In the genomic region with DNA sequence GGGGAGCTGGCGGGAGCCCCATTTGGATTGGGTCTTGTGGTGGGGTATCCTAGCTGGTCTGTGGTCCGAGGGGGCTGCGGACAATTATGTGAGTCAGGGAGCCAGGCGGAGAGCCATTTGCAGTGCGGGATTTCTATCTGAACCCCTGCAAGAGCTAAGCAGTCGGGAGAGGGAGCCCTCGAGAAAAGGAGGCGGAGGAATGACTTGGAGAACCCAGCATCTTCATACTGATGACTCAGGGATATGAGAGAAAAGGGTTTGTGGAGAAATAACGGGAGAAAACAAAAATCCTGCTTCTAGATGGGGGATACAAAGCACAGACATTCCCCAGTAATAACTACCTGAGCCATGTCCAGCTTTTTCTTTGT, we compare ENCODE assay signal across 8 mouse cellular contexts. TPM values are rescaled to one million over a fixed set of nuclear protein-coding genes. Genes with fewer than 3 reads are reported as not detected.
DNase-seq lines count a peak whose midpoint lies in the region; ATAC-seq and TF ChIP-seq lines count a peak whose summit lies in the region.

No protein-coding gene starts in this region.

- H3K27ac ChIP-seq in cortical plate, adult 2 months (ENCODE audit: insufficient read depth, low read length): peak overlapping the region; percentile 72
- no peak overlapping the region for H3K27ac ChIP-seq in heart, embryonic 15.5 days
- no peak overlapping the region for H3K27ac ChIP-seq in liver, embryonic 11.5 days (ENCODE audit: low read depth, low read length)
- H3K27ac ChIP-seq in olfactory bulb, adult 2 months (ENCODE audit: insufficient read depth, low read depth, low read length): peak overlapping the region; percentile 63

- no peak for ATAC-seq in heart, embryonic 15.5 days (replicated peaks; ENCODE audit: insufficient number of reproducible peaks, insufficient read depth, low FRiP score, low read depth)
- ATAC-seq in liver, embryonic 11.5 days (replicated peaks; ENCODE audit: low FRiP score): peak; percentile 55

- 0 out of 2 replicates have a peak overlapping the region, but pooled peaks have one; percentile 16 for H3K9ac ChIP-seq in heart, embryonic 15.5 days
- H3K9ac ChIP-seq in liver, embryonic 11.5 days (ENCODE audit: low read depth, low read length): no peak overlapping the region

- TF ChIP-seq POLR2A in cortical plate, adult 2 months (IDR thresholded peaks at IDR 0.05; ENCODE audit: extremely low read depth, insufficient read depth, low read length): no peak
- TF ChIP-seq POLR2A in olfactory bulb, adult 2 months (IDR thresholded peaks at IDR 0.05; ENCODE audit: insufficient read depth, low read depth, low read length): no peak

- 1% methylated on average over 9 of the region's 9 CpGs for WGBS in heart, embryonic 15.5 days
- WGBS in liver, embryonic 11.5 days: 0% methylated on average over 9 of the region's 9 CpGs
- WGBS in olfactory bulb, adult 2 months: under 1% methylated on average over 9 of the region's 9 CpGs

- H3K36me3 ChIP-seq in E14TG2a.4 (ENCODE audit: insufficient read depth, low read length): peaks cover 7% of the 10 kb centered on the region; the same call in 1 of the 2 replicates
- H3K36me3 ChIP-seq in heart, embryonic 15.5 days: no peaks in the 10 kb centered on the region
- H3K36me3 ChIP-seq in liver, embryonic 11.5 days (ENCODE audit: control insufficient read depth, insufficient read depth, low read length): no peaks in the 10 kb centered on the region

- peak overlapping the region; percentile 100 for H3K4me2 ChIP-seq in heart, embryonic 15.5 days
- peak overlapping the region; percentile 99 for H3K4me2 ChIP-seq in liver, embryonic 11.5 days

- H3K9me3 ChIP-seq in E14TG2a.4 (ENCODE audit: low read length): no peaks in the 10 kb centered on the region
- H3K9me3 ChIP-seq in heart, embryonic 15.5 days (replicated peaks): no peaks in the 10 kb centered on the region
- H3K9me3 ChIP-seq in liver, embryonic 11.5 days (ENCODE audit: control insufficient read depth, low read length): no peaks in the 10 kb centered on the region

- TF ChIP-seq CTCF in E14TG2a.4 (conservative IDR thresholded peaks at IDR 0.05; ENCODE audit: low read length): peak; percentile 16; the same call in 1 of the 2 replicates
- peak; percentile 32; the same call in 1 of the 2 replicates for TF ChIP-seq CTCF in cortical plate, adult 2 months (IDR thresholded peaks at IDR 0.05; ENCODE audit: extremely low read depth, insufficient read depth, low read length)
- no peak; the same call in 1 of the 2 replicates for TF ChIP-seq CTCF in olfactory bulb, adult 2 months (IDR thresholded peaks at IDR 0.05; ENCODE audit: insufficient read depth, low read depth, low read length)

- H3K27me3 ChIP-seq in E14TG2a.4 (ENCODE audit: insufficient read depth, low read length): peaks cover 25% of the 10 kb centered on the region
- H3K27me3 ChIP-seq in heart, embryonic 15.5 days: peaks cover 38% of the 10 kb centered on the region
- H3K27me3 ChIP-seq in liver, embryonic 11.5 days (replicated peaks; ENCODE audit: control insufficient read depth, insufficient read depth, low read length): peaks cover 44% of the 10 kb centered on the region

- H3K4me3 ChIP-seq in E14TG2a.4 (replicated peaks; ENCODE audit: low read length): peak overlapping the region; percentile 91
- peak overlapping the region; percentile 86 for H3K4me3 ChIP-seq in cortical plate, adult 2 months (ENCODE audit: insufficient read depth, low read length)
- peak overlapping the region; percentile 63 for H3K4me3 ChIP-seq in heart, embryonic 15.5 days
- H3K4me3 ChIP-seq in liver, embryonic 11.5 days (ENCODE audit: low read depth, low read length): peak overlapping the region; percentile 69
- peak overlapping the region; percentile 98 for H3K4me3 ChIP-seq in olfactory bulb, adult 2 months (ENCODE audit: insufficient read depth, low read depth, low read length)

- intact Hi-C loops in gastrocnemius, postnatal 14 days (cut with DNase I; ENCODE audit: low total_unique reads): loop anchor here (10.0 kb wide), 1 partner anchor 78 kb away; no protein-coding TSS in a partner anchor
- intact Hi-C loops in gastrocnemius, postnatal 36 days (cut with DNase I): no loop called here

- H3K4me1 ChIP-seq in E14TG2a.4 (replicated peaks; ENCODE audit: low read depth, low read length): peaks cover 22% of the 10 kb centered on the region
- no peaks in the 10 kb centered on the region; the same call in 1 of the 2 replicates for H3K4me1 ChIP-seq in cortical plate, adult 2 months (ENCODE audit: control insufficient read depth, insufficient read depth, low read length)
- peaks cover 23% of the 10 kb centered on the region for H3K4me1 ChIP-seq in heart, embryonic 15.5 days (replicated peaks)
- H3K4me1 ChIP-seq in liver, embryonic 11.5 days (replicated peaks; ENCODE audit: control insufficient read depth, insufficient read depth, low read length): peaks cover 15% of the 10 kb centered on the region; the same call in 1 of the 2 replicates
- peaks cover 5% of the 10 kb centered on the region; the same call in 1 of the 2 replicates for H3K4me1 ChIP-seq in olfactory bulb, adult 2 months (ENCODE audit: control insufficient read depth, insufficient read depth, low read length)

- DNase-seq in gastrocnemius, postnatal 14 days: peak; percentile 19
- no peak for DNase-seq in gastrocnemius, postnatal 36 days
- no peak for DNase-seq in liver, embryonic 11.5 days (ENCODE audit: low spot score)
- no peak for DNase-seq in cerebellum, adult 11-12 months

RNA-seq across cellular contexts. Expression of a gene that starts 1.4 kb away (rescaled TPM):
- 1 to 10 TPM; 2.6 to 3.9 TPM for total RNA-seq in gastrocnemius, postnatal 14 days (2021)
- 1 to 10 TPM; 2.6 to 3.6 TPM for total RNA-seq in gastrocnemius, postnatal 36 days (2021)
- 175 and 189 TPM in 2 replicates for polyA plus RNA-seq in cortical plate, adult 2 months (2012; rRNA removed)
- 6.6 and 10.1 TPM in 2 replicates for polyA plus RNA-seq in heart, embryonic 15.5 days (2015; fragmentation: Nextera tagmentation; extraction: Ambion mirVana)
- polyA plus RNA-seq in liver, embryonic 11.5 days (2014; fragmentation: Nextera tagmentation; extraction: Ambion mirVana): 4.9 and 6.2 TPM in 2 replicates
- polyA plus RNA-seq in olfactory bulb, adult 2 months (2012; ENCODE audit: insufficient read depth, insufficient read length, low replicate concordance, missing spikeins): not detected in 2 replicates

Comparison
In these comparisons a context has a peak if more than half of its experiments do, and no peak if none do; other contexts are left out.
1. H3K27ac ChIP-seq: peak in cortical plate, adult 2 months (single experiment) and olfactory bulb, adult 2 months (single experiment); none in heart, embryonic 15.5 days (single experiment) and liver, embryonic 11.5 days (single experiment).
2. Peak in every context shown above with its lines, with median percentiles within 50 percentile points of each other: H3K4me3 ChIP-seq.